Mouse (Mus musculus) C2C12 (cell line): ENCODE results near the gene Dlx1. TPM values are rescaled to one million over a fixed set of nuclear protein-coding genes. Genes with fewer than 3 reads are reported as not detected.

Experiments used
- H3K27me3 ChIP-seq: one replicate; pipeline ENCODE4 v1.6.1; 2011; ENCODE audit not compliant: control insufficient read depth, insufficient read depth, insufficient read length
- H3K36me3 ChIP-seq: one replicate; pipeline ENCODE4 v1.6.1; 2011; ENCODE audit not compliant: control insufficient read depth, insufficient read depth
- H3K4me3 ChIP-seq: one replicate; pipeline ENCODE4 v1.5.1; 2011; ENCODE audit warnings: mild to moderate bottlenecking, control low read depth; ENCODE audit not compliant: poor library complexity, insufficient read depth, severe bottlenecking
- H3K79me2 ChIP-seq: one replicate; pipeline ENCODE4 v1.6.1; 2011; ENCODE audit not compliant: control insufficient read depth, insufficient read depth
- H3K79me3 ChIP-seq: one replicate; pipeline ENCODE4 v1.6.1; 2011; ENCODE audit warnings: low read depth, control low read depth
- H3ac ChIP-seq: one replicate; pipeline ENCODE3; 2011; ENCODE audit warnings: low read depth; ENCODE audit not compliant: control insufficient read depth, insufficient read length
- CEBPB ChIP-seq: IDR thresholded peaks from one replicate; pipeline ENCODE4 v1.6.1; 2011; ENCODE audit warnings: low read depth, mild to moderate bottlenecking, control low read depth, moderate library complexity
- CTCF ChIP-seq: IDR thresholded peaks from one replicate; pipeline ENCODE4 v1.5.1; 2011; ENCODE audit not compliant: control insufficient read depth, insufficient read depth, insufficient read length
- FOSL1 ChIP-seq: IDR thresholded peaks from one replicate; pipeline ENCODE4 v1.8.0; 2011; ENCODE audit warnings: mild to moderate bottlenecking, low read length; ENCODE audit not compliant: poor library complexity, insufficient read depth, severe bottlenecking
- MAX ChIP-seq: IDR thresholded peaks from one replicate; pipeline ENCODE4 v1.6.1; 2011; ENCODE audit warnings: mild to moderate bottlenecking, control low read depth
- MYOD1 ChIP-seq: IDR thresholded peaks from one replicate; pipeline ENCODE4 v1.6.1; 2011; ENCODE audit warnings: low read depth; ENCODE audit not compliant: control insufficient read depth, insufficient read length
- MYOG ChIP-seq: IDR thresholded peaks from one replicate; pipeline ENCODE4 v1.6.1; 2011; ENCODE audit not compliant: control insufficient read depth, insufficient read length; ENCODE audit errors: extremely low read depth
- USF1 ChIP-seq: IDR thresholded peaks from one replicate; pipeline ENCODE4 v1.6.1; 2011; ENCODE audit warnings: low read depth, mild to moderate bottlenecking, control low read depth, moderate library complexity
- polyA plus RNA-seq: library from polyadenylated mRNA; unstranded; fragments of >200 nt; fragmentation: generic; extraction: Trizol; gene quantifications from one replicate; pipeline ENCODE4 v1.2.1, GENCODE M21; 2012; ENCODE audit warnings: missing spikeins

The Dlx1 gene
- polyA plus RNA-seq, 1 experiment, result 4.9 TPM

- Histone ChIP-seq H3K79me3 (no peaks in the 10 kb centered on the region), H3ac (no peak overlapping the region)
Observed at GRCm38 (mm10) chr2:71493161-71493683, 34.7 kb upstream of the Dlx1 start.

DNA sequence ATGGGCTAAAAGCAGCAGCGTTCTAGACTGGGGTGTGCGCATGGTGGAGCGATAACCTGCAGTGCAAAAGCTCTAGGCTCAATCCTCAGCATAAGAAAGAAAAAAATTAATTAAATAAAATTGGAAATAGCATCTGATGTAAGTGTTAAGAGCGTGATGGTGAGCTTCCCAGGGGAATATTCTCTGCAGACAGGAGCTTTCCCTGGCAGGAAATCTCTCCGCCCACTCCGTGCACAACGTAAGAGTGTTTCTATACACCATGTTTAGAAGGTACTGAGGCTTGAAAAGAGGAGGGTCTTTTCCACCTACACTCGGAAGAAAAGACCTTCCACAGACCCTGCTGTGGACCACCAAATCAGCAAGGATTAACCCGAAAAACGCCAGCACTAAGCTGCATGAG lies 33.4 kb upstream of the Dlx1 start:
- no peaks in the 10 kb centered on the region for H3K79me3 ChIP-seq
- H3K36me3 ChIP-seq, result no peaks in the 10 kb centered on the region
- no peaks in the 10 kb centered on the region for H3K27me3 ChIP-seq
- H3ac ChIP-seq, result no peak overlapping the region
- no peak overlapping the region for H3K4me3 ChIP-seq
- TF ChIP-seq MYOD1 (no peak), USF1 (no peak), CEBPB (no peak), MAX (no peak), FOSL1 (no peak), MYOG (no peak), CTCF (no peak)
- H3K79me2 ChIP-seq, result no peaks in the 10 kb centered on the region

More at GRCm38 (mm10) chr2:71493161-71493683, 34.7 kb upstream of the Dlx1 start:
- no peaks in the 10 kb centered on the region for H3K36me3 ChIP-seq
- no peak overlapping the region for H3K4me3 ChIP-seq
- H3K79me2 ChIP-seq, result no peaks in the 10 kb centered on the region
- no peak for TF ChIP-seq FOSL1
- no peak for TF ChIP-seq CEBPB
- no peak for TF ChIP-seq MAX
- TF ChIP-seq CTCF, result no peak
- TF ChIP-seq MYOG, result no peak
- TF ChIP-seq MYOD1, result no peak
- TF ChIP-seq USF1, result no peak
- no peaks in the 10 kb centered on the region for H3K27me3 ChIP-seq

DNA sequence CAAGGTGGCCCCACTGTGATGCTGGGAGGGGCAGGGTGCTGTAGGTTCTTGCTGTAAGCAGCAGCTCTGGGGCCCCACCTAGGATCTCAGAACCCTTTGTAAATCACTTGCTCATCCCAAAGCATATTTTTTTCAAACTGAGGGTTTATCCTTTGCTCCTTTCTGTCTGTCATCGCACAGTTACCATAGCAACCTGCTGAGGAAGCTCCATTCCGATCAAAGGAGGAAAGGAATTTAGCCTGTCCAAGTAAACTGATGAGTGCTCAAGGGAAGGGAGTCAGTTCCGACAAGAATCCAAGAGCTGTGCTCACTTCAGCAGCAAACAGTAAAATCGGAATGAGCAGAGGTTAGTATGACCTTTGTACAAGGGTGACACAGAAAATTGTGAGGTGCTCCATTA lies 32.9 kb upstream of the Dlx1 start:
- TF ChIP-seq MYOG, result no peak
- Histone ChIP-seq H3K27me3 (no peaks in the 10 kb centered on the region), H3K79me3 (no peaks in the 10 kb centered on the region), H3ac (no peak overlapping the region), H3K4me3 (no peak overlapping the region), H3K79me2 (no peaks in the 10 kb centered on the region), H3K36me3 (no peaks in the 10 kb centered on the region)

GRCm38 (mm10) chr2:71497175-71497574 lies 30.7 kb upstream of the Dlx1 start:
- Histone ChIP-seq H3K79me3 (no peaks in the 10 kb centered on the region), H3K4me3 (no peak overlapping the region), H3K36me3 (no peaks in the 10 kb centered on the region), H3ac (no peak overlapping the region), H3K27me3 (no peaks in the 10 kb centered on the region), H3K79me2 (no peaks in the 10 kb centered on the region)
- TF ChIP-seq CEBPB (no peak), USF1 (no peak), CTCF (no peak), FOSL1 (no peak), MYOG (no peak), MAX (no peak), MYOD1 (no peak)

DNA sequence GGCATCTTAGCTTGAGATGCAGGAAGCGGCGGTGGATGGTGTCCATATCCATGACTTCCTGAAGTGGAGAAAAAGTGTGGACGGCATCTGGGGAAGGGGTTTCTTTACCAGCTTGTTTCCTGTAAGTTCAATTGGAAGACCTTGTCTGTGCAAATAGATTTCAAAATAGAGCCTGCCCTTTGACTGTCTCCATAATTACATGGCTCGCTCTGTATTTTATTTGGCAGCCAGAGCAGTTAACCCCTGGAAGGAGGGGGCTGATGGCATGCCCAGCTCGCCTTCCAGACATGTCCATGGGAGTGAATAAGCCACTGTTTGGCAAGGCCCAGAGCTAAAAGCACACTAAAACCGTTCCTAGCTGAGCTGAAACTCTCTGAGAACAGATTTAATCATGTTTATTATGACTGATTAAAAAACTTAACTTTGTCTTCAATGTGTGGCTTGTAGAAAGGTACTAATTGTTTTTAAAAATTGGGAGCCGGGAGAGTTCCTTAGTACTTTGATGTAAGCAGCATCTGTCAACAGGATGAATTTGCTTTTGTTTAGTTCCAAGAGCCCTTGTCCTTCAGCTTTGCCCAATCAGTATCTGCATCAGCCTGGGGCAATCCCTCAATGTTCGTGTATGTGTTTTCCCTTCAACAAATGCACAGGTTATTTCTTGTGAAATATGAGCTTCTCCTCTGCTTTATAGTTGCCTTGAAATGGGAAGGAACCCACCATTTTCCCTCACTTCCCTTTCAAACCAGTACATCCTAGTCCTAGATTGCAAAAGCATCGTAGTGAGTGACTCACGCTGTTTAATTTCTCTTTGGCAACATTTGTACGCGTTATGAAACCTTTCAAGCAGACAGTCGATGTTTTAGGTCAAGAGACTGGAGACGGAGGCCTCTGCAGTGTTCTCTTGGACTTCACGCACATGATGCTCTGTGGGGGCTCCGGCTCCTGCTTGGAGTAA lies 28.4 kb upstream of the Dlx1 start:
- TF ChIP-seq USF1, result no peak
- peak; percentile 28 for TF ChIP-seq CEBPB
- no peaks in the 10 kb centered on the region for H3K27me3 ChIP-seq
- no peaks in the 10 kb centered on the region for H3K79me3 ChIP-seq
- no peaks in the 10 kb centered on the region for H3K36me3 ChIP-seq
- H3ac ChIP-seq, result no peak overlapping the region
- H3K79me2 ChIP-seq, result no peaks in the 10 kb centered on the region
- no peak overlapping the region for H3K4me3 ChIP-seq

DNA sequence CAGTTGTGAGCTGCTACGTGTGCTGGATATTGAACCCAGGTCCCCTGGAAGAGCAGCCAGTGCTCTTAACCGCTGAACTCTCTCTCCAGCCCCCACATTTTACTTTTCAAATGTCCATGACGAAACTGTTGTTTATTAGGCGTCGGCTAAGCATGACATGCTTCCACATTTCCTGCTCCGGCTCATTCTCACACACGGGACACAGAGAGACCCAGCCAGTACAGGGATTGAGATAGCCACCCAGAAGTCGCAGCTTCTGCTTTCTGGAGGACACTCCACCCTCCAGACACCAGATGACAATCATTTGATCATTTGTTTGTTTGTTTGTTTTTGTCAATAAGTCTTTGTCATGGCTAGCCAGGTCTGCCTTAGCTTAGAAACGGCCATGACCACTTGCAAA lies 23.1 kb upstream of the Dlx1 start:
- TF ChIP-seq CEBPB, result no peak
- no peak for TF ChIP-seq MYOG
- no peak for TF ChIP-seq MYOD1
- no peak for TF ChIP-seq USF1
- no peak for TF ChIP-seq FOSL1
- no peak for TF ChIP-seq CTCF
- no peak for TF ChIP-seq MAX
- Histone ChIP-seq H3K79me3 (no peaks in the 10 kb centered on the region), H3ac (no peak overlapping the region), H3K79me2 (no peaks in the 10 kb centered on the region), H3K36me3 (no peaks in the 10 kb centered on the region), H3K4me3 (no peak overlapping the region), H3K27me3 (no peaks in the 10 kb centered on the region)
